Mouse (Mus musculus) heart, embryonic 10.5 days (tissue): Measurements from ENCODE around the gene Dscaml1. TPM values are rescaled to one million over a fixed set of nuclear protein-coding genes. Genes with fewer than 3 reads are reported as not detected.

Experiments used
- DNase-seq: peaks from one replicate; pipeline ENCODE4 v3.0.0-alpha.2; 2017; ENCODE audit warnings: low spot score
- H3K27ac ChIP-seq: fragments of 300-500 bp; sonication (generic); 2 replicates; pipeline ENCODE4 v1.5.1; 2016; ENCODE audit warnings: mild to moderate bottlenecking
- H3K27me3 ChIP-seq: fragments of 300-500 bp; sonication (generic); 2 replicates; pipeline ENCODE4 v1.6.1; 2016; ENCODE audit warnings: mild to moderate bottlenecking; ENCODE audit not compliant: poor library complexity, insufficient read depth, severe bottlenecking
- H3K36me3 ChIP-seq: fragments of 300-500 bp; sonication (generic); 2 replicates; pipeline ENCODE4 v1.6.1; 2016; ENCODE audit warnings: mild to moderate bottlenecking, moderate library complexity
- H3K4me1 ChIP-seq: fragments of 300-500 bp; sonication (generic); 2 replicates; pipeline ENCODE4 v1.6.1; 2016; ENCODE audit warnings: mild to moderate bottlenecking
- H3K4me3 ChIP-seq: fragments of 300-500 bp; sonication (generic); 2 replicates; pipeline ENCODE4 v1.5.1; 2016; ENCODE audit warnings: mild to moderate bottlenecking, moderate library complexity
- H3K9me3 ChIP-seq: fragments of 300-500 bp; sonication (generic); 2 replicates; pipeline ENCODE4 v1.6.1; 2016; ENCODE audit warnings: mild to moderate bottlenecking, moderate library complexity
- WGBS: fragments of 180-500 bp; shearing (Covaris S2); methylation state at CpG from one replicate; pipeline ENCODE4 v1.1.7; 2016; 5-methylcytosine and 5-hydroxymethylcytosine counted together
- polyA plus RNA-seq: library from polyadenylated mRNA; unstranded; fragments of >200 nt; fragmentation: Nextera tagmentation; extraction: Ambion mirVana; gene quantifications from 2 replicates; pipeline ENCODE4 v1.2.1, GENCODE M21; 2016

Dscaml1 gene
- polyA plus RNA-seq, 1 experiment from 2014 or later: 0.14 TPM

GRCm38 (mm10) chr9:45399434-45399833 is 27.0 kb upstream of the Dscaml1 start, which contains the start of gene Fxyd2:
TSS of gene Fxyd2 (plus strand) at chr9:45399669.
- Histone ChIP-seq H3K36me3 (0 out of 2 replicates have a peak, but pooled peaks cover 6% of the 10 kb centered on the region), H3K4me3 (no peak within 1 kb of the TSS), H3K27ac (no peak within 1 kb of the TSS), H3K4me1 (no peaks in the 10 kb centered on the region), H3K27me3 (peaks cover 63% of the 10 kb centered on the region), H3K9me3 (no peaks in the 10 kb centered on the region)
- WGBS: 71% methylated on average over 4 of the region's 4 CpGs
- no peak for DNase-seq

- no peak overlapping the region for H3K4me3 ChIP-seq
- no peaks in the 10 kb centered on the region for H3K9me3 ChIP-seq
- H3K36me3 ChIP-seq: no peaks in the 10 kb centered on the region
- no peak for DNase-seq
- WGBS: 52% methylated on average over 4 of the region's 4 CpGs
- no peak overlapping the region for H3K27ac ChIP-seq
- no peaks in the 10 kb centered on the region for H3K4me1 ChIP-seq
- peaks cover 73% of the 10 kb centered on the region for H3K27me3 ChIP-seq
Measured at GRCm38 (mm10) chr9:45401851-45402250, 24.6 kb upstream of the Dscaml1 start.

- H3K4me1 ChIP-seq: no peaks in the 10 kb centered on the region; the same call in 1 of the 2 replicates
- DNase-seq: no peak
- 60% methylated on average over 2 of the region's 2 CpGs for WGBS
- H3K4me3 ChIP-seq: no peak overlapping the region
- peaks cover 78% of the 10 kb centered on the region for H3K27me3 ChIP-seq
- no peaks in the 10 kb centered on the region for H3K9me3 ChIP-seq
- no peak overlapping the region for H3K27ac ChIP-seq
- no peaks in the 10 kb centered on the region for H3K36me3 ChIP-seq
Measured at GRCm38 (mm10) chr9:45402957-45403356, 23.5 kb upstream of the Dscaml1 start.

- WGBS: 67% methylated on average over 5 of the region's 5 CpGs
- Histone ChIP-seq H3K27me3 (peaks cover 81% of the 10 kb centered on the region), H3K4me1 (peaks cover 4% of the 10 kb centered on the region; the same call in 1 of the 2 replicates), H3K36me3 (no peaks in the 10 kb centered on the region), H3K9me3 (no peaks in the 10 kb centered on the region), H3K4me3 (no peak overlapping the region), H3K27ac (no peak overlapping the region)
- DNase-seq: no peak
Measured at GRCm38 (mm10) chr9:45405694-45406093, 20.7 kb upstream of the Dscaml1 start.

- no peak overlapping the region for H3K27ac ChIP-seq
Measured at GRCm38 (mm10) chr9:45406808-45407207, 19.6 kb upstream of the Dscaml1 start.

GRCm38 (mm10) chr9:45407706-45408675 is 18.4 kb upstream of the Dscaml1 start:
- Histone ChIP-seq H3K4me1 (peaks cover 4% of the 10 kb centered on the region; the same call in 1 of the 2 replicates), H3K9me3 (no peaks in the 10 kb centered on the region), H3K4me3 (peak overlapping the region; percentile 50), H3K36me3 (no peaks in the 10 kb centered on the region), H3K27me3 (peaks cover 74% of the 10 kb centered on the region), H3K27ac (peak overlapping the region; percentile 52; the same call in 1 of the 2 replicates)
- WGBS: 38% methylated on average over 33 of the region's 33 CpGs
- peak; percentile 89 for DNase-seq

More at GRCm38 (mm10) chr9:45406808-45407207, 19.6 kb upstream of the Dscaml1 start:
- H3K4me3 ChIP-seq: no peak overlapping the region
- peaks cover 79% of the 10 kb centered on the region for H3K27me3 ChIP-seq
- WGBS: 80% methylated on average over 3 of the region's 3 CpGs
- no peak for DNase-seq
- no peaks in the 10 kb centered on the region for H3K36me3 ChIP-seq
- H3K4me1 ChIP-seq: peaks cover 4% of the 10 kb centered on the region; the same call in 1 of the 2 replicates
- no peaks in the 10 kb centered on the region for H3K9me3 ChIP-seq

GRCm38 (mm10) chr9:45410193-45410592 is 16.2 kb upstream of the Dscaml1 start:
- Histone ChIP-seq H3K36me3 (no peaks in the 10 kb centered on the region), H3K27me3 (peaks cover 63% of the 10 kb centered on the region), H3K4me3 (no peak overlapping the region), H3K27ac (no peak overlapping the region), H3K4me1 (peaks cover 4% of the 10 kb centered on the region; the same call in 1 of the 2 replicates), H3K9me3 (no peaks in the 10 kb centered on the region)
- no peak for DNase-seq
- WGBS: 72% methylated on average over 5 of the region's 5 CpGs

- Histone ChIP-seq H3K27me3 (peaks cover 58% of the 10 kb centered on the region), H3K4me1 (peaks cover 4% of the 10 kb centered on the region; the same call in 1 of the 2 replicates), H3K4me3 (no peak overlapping the region), H3K27ac (no peak overlapping the region), H3K36me3 (no peaks in the 10 kb centered on the region), H3K9me3 (no peaks in the 10 kb centered on the region)
- DNase-seq: no peak
- 86% methylated on average over 2 of the region's 2 CpGs for WGBS
Measured at GRCm38 (mm10) chr9:45410614-45411013, 15.8 kb upstream of the Dscaml1 start.

GRCm38 (mm10) chr9:45411111-45411510 is 15.3 kb upstream of the Dscaml1 start:
- Histone ChIP-seq H3K36me3 (no peaks in the 10 kb centered on the region), H3K4me3 (no peak overlapping the region), H3K27me3 (peaks cover 53% of the 10 kb centered on the region; the same call in 1 of the 2 replicates), H3K27ac (no peak overlapping the region), H3K4me1 (peaks cover 4% of the 10 kb centered on the region; the same call in 1 of the 2 replicates), H3K9me3 (no peaks in the 10 kb centered on the region)
- DNase-seq: no peak
- 76% methylated on average over 3 of the region's 3 CpGs for WGBS

- no peak overlapping the region for H3K4me3 ChIP-seq
Measured at GRCm38 (mm10) chr9:45411803-45412202, 14.6 kb upstream of the Dscaml1 start.

GRCm38 (mm10) chr9:45412287-45412686 is 14.1 kb upstream of the Dscaml1 start:
- peak; percentile 91 for DNase-seq
- H3K27me3 ChIP-seq: peaks cover 43% of the 10 kb centered on the region; the same call in 1 of the 2 replicates
- H3K4me1 ChIP-seq: peaks cover 4% of the 10 kb centered on the region; the same call in 1 of the 2 replicates
- 6% methylated on average over 10 of the region's 10 CpGs for WGBS
- no peak overlapping the region for H3K4me3 ChIP-seq
- H3K36me3 ChIP-seq: no peaks in the 10 kb centered on the region
- no peaks in the 10 kb centered on the region for H3K9me3 ChIP-seq
- no peak overlapping the region for H3K27ac ChIP-seq

More at GRCm38 (mm10) chr9:45411803-45412202, 14.6 kb upstream of the Dscaml1 start:
- no peak for DNase-seq
- 22% methylated on average over 7 of the region's 7 CpGs for WGBS
- Histone ChIP-seq H3K27me3 (peaks cover 48% of the 10 kb centered on the region; the same call in 1 of the 2 replicates), H3K4me1 (peaks cover 4% of the 10 kb centered on the region; the same call in 1 of the 2 replicates), H3K27ac (no peak overlapping the region), H3K36me3 (no peaks in the 10 kb centered on the region), H3K9me3 (no peaks in the 10 kb centered on the region)

GRCm38 (mm10) chr9:45412700-45413477 is 13.5 kb upstream of the Dscaml1 start:
- WGBS: 69% methylated on average over 4 of the region's 4 CpGs
- Histone ChIP-seq H3K27ac (no peak overlapping the region), H3K9me3 (no peaks in the 10 kb centered on the region), H3K4me1 (peaks cover 4% of the 10 kb centered on the region; the same call in 1 of the 2 replicates), H3K36me3 (no peaks in the 10 kb centered on the region), H3K27me3 (peaks cover 46% of the 10 kb centered on the region), H3K4me3 (no peak overlapping the region)
- no peak for DNase-seq
